Mouse (Mus musculus) spleen, postnatal 4 days (tissue): ENCODE results near the gene Cacnb2.

ENCODE experiments used
- DNase-seq, 2 experiments: peaks; one replicate each; pipeline ENCODE4 v3.0.0; 2022; ENCODE audit warnings: low spot score in 2 of 2

The Cacnb2 gene

DNA sequence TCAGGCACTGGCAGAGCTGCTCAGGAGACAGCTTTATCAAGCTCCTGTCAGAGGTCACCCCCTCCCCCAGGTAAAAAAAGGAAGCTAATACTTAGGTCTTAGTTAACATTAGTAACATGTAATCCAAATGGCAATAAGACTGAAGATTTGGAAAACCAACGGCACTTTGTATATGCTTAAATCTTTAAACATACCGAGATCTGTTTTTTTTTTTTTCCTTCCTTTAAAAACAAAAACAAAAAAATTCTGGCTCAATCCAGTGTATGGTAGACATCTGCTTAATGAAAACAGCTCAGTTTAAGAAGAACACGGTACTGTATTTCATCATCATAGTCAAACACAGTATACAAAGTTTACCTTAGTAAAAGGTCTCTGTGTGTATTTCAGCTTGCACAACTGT is at the start of gene Cacnb2:
Gene Cacnb2 (plus strand): TSS at position 301 of the 400 bp plus-strand sequence.
- no peak for DNase-seq

DNA sequence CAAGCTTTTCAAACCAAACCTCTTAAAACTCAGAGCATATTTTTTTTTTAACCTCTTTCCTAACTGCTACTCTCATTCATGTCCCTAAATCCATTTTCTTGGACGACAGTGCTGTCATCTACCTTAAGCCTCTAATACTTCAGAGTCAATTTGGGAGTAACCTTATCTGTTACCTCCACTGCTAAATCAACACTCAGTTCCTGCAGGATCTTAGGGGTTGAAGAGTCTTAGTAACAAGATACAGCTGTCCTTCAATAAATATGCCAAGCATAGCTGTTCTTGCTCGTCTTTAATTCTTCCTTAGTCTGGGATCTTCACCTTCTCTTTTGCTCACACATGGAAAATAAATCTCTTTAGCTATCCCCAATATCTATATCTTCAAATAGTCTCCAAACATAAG is 34.9 kb upstream of the Cacnb2 start:
- DNase-seq: no peak

GRCm38 (mm10) chr2:14571300-14571699 is 31.6 kb upstream of the Cacnb2 start:
- no peak for DNase-seq

DNA sequence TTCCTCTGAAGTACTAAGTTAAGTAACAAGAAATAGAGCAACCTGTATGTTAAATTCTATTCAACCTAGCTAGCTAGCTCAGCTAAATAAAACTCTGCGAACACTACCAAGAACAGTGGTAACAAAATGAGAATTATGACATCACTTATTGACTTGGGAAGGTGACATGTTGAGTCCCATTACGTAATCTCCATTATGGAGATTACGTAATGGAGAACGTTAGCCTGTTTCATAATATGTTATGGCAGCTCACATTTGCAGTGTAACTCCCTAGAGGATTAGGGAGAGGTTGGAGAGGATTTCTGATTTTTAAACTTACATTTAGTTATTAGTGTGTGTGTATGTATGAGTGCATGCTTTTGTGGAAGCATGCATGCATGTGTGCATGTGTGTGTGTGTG is 13.3 kb upstream of the Cacnb2 start:
- DNase-seq: no peak

- DNase-seq: no peak
Measured at GRCm38 (mm10) chr2:14597909-14598563, 4.9 kb upstream of the Cacnb2 start.

GRCm38 (mm10) chr2:14603784-14604781 is 1.2 kb downstream of the Cacnb2 start:
- peak; percentile 25 to 70 for DNase-seq

GRCm38 (mm10) chr2:14604791-14605190 is 1.9 kb downstream of the Cacnb2 start:
- peak in 1 of 2 experiments; percentile 64 for DNase-seq

GRCm38 (mm10) chr2:14605207-14605606 is 2.3 kb downstream of the Cacnb2 start:
- DNase-seq: no peak

- DNase-seq: no peak
Measured at GRCm38 (mm10) chr2:14608606-14609005, 5.7 kb downstream of the Cacnb2 start.

- no peak for DNase-seq
Measured at GRCm38 (mm10) chr2:14612705-14613104, 9.8 kb downstream of the Cacnb2 start.

GRCm38 (mm10) chr2:14616361-14616760 is 13.5 kb downstream of the Cacnb2 start:
- DNase-seq: no peak

- DNase-seq: no peak
Measured at GRCm38 (mm10) chr2:14620120-14620853, 17.4 kb downstream of the Cacnb2 start.

DNA sequence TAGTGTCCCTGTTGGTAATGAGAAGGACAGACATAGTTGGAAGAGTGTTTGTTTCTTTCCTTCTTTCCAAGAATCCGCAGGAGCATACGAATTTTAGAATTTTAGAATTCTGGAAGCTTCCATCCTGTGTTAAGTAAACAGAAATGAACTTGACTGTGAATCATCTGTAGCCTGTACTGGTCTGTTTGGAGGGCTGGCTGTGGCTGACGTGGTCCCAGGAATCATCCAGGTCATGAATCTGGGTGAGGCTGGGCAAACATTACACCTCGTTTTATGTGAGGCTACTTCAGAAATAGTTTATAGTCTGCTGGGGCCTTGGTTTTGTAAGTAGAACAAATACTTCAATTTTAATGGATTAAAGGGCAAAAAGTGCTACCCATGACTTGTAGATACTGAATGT is 18.0 kb downstream of the Cacnb2 start:
- no peak for DNase-seq

DNA sequence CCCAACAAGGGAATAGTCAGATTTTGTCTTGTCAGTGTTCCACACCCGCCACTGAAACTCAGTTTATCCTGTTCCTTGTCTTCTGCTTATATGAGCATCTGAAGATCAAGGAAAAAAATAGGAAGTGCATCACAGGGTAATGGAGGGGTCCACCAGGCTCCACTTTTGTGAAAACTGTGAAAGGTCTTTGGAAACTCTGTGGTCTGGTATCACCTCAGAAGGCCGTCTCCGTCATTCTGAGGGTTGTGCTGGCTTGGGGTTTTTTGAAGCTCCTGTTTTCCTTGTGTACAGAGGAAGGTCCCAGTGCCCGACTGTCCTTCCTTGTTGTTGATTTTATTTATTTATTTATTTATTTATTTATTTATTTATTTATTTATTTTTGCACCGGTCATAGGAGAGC is 20.9 kb downstream of the Cacnb2 start:
- no peak for DNase-seq

- DNase-seq: no peak
Measured at GRCm38 (mm10) chr2:14629814-14630492, 27.1 kb downstream of the Cacnb2 start.

GRCm38 (mm10) chr2:14631590-14631989 is 28.7 kb downstream of the Cacnb2 start:
- DNase-seq: peak; percentile 62 to 68

DNA sequence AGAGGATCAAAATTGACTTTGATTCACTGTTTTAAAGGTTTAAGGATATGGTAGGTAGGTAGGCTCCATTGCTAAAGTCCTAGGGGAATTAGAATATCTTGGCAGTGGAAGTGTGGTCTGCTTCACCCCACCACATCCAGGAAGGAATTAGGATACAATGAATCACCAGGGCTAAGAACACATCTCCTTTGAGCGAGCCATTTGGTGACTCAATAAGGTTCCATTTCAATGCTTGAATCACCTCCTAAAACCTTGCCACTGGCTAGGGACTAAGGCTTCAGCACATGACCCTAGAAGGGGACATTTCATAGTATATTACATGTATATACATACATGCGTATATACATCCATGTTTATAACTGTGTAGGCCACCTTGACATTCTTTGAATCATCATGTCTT is 30.3 kb downstream of the Cacnb2 start:
- DNase-seq: no peak

GRCm38 (mm10) chr2:14639266-14639665 is 36.4 kb downstream of the Cacnb2 start:
- DNase-seq: no peak

DNA sequence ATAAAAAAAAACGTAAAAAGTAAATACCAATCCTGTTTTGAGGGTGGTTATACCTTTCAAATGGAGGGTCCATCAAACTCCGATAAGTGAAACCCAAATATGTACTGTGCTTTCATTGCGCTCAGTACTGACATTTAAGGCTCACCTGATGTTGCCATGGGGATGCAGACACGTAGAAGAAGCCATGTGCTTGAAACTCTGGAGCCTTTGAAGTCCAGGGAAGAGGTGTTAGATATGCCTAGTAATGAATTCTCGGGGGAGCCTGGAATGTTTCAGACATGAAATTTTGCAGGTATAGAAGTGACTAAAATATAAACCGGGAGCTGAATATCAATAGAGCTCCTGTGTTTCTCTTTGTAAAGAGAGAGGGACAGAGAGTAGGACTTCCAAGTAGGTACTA is 37.0 kb downstream of the Cacnb2 start:
- DNase-seq: no peak

DNA sequence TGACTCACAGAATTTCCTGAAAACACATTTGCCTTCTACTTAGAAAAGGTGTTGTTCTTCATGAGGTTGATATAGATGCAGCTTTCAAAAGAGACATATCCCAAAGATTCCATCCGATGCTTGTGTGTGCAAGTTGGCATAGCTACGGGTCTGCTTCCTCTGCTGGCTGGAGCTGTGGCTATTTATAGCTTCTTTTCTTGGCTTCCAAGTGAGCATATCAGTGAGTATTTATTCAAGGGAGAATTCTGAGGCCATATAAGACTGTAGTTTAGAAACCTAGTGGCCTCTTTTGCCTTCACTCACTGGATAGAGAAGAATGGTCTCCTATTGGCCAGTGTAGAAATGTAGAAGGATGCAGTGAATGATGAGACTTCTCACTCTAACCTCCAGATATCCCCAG is 38.2 kb downstream of the Cacnb2 start:
- no peak for DNase-seq

DNA sequence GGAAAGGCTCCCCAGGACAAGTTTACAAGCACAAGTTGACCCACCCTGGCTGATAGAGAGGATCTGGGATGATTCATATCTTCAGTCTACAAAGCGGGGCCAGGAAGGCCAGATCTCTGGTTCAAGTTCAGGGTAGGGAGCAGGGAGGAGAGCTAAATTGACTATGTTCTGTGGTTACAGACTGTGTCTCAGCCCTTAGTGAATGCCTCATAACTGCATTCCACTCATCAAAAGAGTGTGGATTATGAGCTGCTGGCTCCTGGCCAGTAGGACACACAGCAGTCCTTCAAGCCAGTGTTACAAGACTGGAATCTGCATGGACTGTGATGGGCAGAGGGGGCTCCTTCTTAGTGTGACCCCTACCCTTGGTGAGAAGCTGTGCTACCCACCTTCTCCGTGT is 48.4 kb downstream of the Cacnb2 start:
- no peak for DNase-seq

DNA sequence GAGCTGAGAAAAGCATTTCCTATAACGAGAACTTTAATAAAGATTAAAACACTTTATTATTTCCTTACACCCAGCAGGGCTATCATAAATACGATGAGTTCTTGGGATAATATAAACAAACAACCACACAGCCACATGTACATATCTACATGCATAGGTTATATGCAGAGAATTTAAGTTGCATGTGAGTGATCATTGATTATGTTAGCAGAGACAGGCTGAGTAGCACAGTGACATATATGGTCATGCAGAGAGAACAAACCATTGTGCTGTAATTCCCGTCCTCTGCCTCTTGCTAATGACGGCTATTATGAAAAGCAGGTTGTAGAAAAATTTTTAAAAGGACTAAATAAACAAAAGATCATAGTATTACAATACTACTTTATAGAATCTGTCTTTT is 53.8 kb downstream of the Cacnb2 start:
- no peak for DNase-seq
